Mouse (Mus musculus) heart, adult 2 months (tissue): ENCODE measurements at regions not wholly inside any gene's neighbourhood (a gene's known extent, or its start where the extent isn't known, plus 50 kb on each side); places are given as distances from the start of the nearest gene placed in this dataset.

Source experiments
- CTCF ChIP-seq: fragments of 200-600 bp; IDR thresholded peaks from 2 replicates; pipeline ENCODE4 v1.8.1; 2022; ENCODE audit warnings: antibody characterized with exemption, mild to moderate bottlenecking, moderate library complexity
- EP300 ChIP-seq: fragments of 200-500 bp; IDR thresholded peaks from 2 replicates; pipeline ENCODE4 v1.6.1; 2011; ENCODE audit warnings: low read depth, low read length, control low read depth; ENCODE audit not compliant: insufficient read depth

GRCm38 (mm10) chr15:7514743-7515273 is 116.6 kb upstream of the Egflam start:
- no peak for TF ChIP-seq CTCF
- TF ChIP-seq EP300 = no peak
